Mouse (Mus musculus): ENCODE measurements at regions not wholly inside any gene's neighbourhood (a gene's known extent, or its start where the extent isn't known, plus 50 kb on each side); places are given as distances from the start of the nearest gene placed in this dataset.

DNA sequence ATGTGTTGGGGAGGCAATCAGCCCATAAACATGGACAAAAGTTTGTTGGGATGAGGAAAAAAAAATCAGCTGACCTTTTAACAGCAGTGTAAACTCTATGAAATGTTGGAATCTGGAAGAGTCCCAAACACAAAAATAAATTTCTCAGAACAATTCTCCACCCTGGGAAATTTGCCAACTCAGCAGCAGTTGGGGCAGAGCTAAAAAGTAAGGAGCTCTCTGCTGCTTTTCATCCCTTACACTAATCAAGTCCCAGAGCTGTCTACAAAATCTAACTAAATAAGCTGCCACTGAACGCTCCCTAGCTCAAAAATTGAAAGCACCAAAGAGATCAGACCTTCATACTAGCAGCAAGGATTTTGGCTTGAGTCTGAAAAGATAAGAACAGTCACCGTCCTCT is 176.6 kb upstream of the Egflam start:
- DNase-seq: no peak

- DNase-seq: no peak
Measured at GRCm38 (mm10) chr15:7578439-7578838, 180.2 kb upstream of the Egflam start.

DNA sequence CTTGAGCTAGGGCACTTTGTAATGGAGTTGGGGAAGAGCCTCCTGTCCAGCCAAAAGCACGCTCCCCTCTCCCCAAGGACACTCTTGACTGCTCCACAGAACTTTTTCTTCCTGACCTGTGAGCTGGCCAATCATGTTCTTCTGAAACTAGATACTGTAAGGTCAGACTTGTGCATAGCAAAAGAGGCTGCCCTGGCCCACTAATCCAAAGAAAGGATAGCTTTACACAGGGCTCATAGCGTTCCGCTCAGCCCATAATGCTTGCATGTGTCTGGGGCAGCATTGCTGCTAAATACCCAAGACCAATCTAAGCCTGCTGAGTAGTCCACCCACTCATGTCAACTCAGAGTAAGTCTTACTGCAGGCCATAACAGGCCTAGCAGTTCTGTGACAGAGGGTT is 189.0 kb upstream of the Egflam start:
- DNase-seq: no peak

DNA sequence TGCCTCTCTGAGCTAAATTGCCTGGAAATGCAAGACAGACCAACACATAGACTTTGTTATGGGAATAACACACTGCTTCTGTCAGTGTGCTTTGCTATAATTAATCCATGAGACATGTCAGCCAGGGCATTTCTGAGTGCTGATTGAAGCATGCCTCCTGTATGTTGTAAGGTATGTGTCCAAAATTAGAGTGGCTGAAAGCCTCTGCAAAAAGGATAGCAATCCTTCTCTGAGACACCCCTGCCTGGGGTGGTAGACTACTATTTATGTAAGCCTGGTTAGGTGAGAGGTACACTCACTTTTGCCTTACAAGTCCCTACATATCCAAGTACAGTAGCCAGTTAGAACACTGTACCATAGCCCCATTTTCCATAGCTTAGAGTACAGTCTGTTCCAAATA is 193.3 kb upstream of the Egflam start:
- no peak for DNase-seq

GRCm38 (mm10) chr15:7597335-7597734 is 199.1 kb upstream of the Egflam start:
- DNase-seq: no peak

DNA sequence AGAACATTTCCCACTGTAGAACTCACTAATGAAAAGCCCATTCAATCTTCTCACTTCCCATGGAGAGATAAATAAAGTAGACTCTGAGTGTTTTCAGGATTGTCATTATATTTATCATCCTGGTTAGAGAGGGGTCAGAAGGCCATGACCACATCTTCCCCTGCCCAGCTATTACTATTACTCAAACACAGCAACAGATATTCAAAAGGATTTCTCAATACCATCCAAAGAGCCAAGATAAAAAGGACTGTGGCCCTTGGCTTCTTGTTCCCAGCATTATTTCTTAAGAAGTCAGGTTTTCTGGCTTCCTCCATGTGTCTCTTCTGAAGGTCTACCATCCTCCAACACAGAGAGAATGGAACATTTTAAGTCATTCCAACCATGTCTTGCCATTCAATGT is 199.6 kb upstream of the Egflam start:
- no peak for DNase-seq

GRCm38 (mm10) chr15:7601540-7601939 is 203.3 kb upstream of the Egflam start:
- no peak for DNase-seq

DNA sequence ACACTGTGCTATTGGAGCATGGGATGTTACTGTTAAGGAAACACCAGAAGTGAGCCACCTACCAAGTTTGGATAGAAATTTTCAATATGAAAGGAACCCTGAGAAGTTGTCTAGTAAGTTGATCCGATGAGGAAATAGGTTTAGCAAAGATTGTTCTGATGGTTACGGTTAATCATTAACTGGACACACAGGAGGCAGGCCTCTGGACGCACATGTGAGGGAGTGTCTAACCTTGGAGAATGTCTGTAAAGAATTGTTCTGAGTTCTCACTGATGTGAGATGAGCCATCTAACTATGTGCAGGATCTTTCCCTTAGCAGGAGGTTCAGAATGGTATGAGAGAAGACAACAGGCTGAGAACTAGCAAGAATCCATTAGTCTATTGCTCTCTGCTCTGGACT is 205.8 kb upstream of the Gdnf start:
- no peak for DNase-seq

- DNase-seq: no peak
Measured at GRCm38 (mm10) chr15:7617954-7618353, 192.7 kb upstream of the Gdnf start.

DNA sequence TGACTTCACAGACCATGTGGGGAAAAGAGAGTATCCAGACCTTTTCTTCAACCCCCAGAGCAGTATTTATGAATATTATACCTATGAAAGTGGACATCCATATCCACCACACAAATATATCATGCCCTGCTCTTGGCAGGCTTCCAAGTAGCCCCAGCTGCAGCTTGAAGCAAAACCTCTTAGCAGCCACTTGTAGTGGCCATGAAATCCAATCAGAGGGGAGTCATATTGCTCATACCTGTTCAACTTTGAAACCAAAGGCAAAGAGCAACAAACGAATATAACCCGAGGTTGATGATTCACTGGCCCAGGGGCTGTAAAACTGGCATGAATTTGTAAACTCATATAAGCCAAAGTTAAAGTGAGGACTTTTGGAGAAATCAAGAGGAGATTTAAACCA is 187.6 kb upstream of the Gdnf start:
- DNase-seq: no peak

DNA sequence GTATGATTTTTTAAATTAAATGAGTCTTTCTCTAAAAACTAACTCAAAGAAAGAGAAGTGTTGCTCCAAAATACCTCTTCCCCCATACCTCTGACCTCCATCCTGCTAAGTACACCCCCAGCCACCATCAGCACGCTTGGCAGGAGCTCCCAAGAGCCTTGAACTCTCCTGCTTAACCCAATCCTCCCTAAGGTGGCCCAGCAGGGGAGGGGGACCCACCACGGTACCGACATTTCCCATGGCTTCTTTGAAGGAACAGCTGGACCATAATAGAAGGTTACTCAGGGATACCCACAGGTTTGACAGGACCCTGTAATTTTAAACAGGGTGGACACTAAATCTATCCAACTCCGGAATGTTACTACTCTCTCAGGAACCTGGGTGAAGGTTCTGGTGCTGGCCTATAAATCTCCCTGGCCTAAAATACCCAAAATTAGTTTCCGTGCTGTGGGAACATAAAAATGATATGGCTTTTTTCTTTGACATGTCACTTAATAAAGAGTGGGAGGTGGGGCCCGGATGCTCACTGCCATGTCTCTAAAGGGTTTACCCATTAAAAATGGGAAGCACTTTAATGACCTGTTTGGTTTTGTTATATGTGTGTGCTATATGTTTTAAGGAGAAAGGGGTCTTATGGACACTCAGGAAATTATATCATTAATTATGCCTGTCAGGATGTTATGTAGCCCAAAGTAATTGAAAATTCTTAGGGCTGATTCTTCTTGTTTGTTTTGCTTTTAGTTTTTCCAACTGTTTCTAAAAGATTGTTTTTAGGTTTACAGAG is 185.8 kb upstream of the Gdnf start:
- DNase-seq: no peak

DNA sequence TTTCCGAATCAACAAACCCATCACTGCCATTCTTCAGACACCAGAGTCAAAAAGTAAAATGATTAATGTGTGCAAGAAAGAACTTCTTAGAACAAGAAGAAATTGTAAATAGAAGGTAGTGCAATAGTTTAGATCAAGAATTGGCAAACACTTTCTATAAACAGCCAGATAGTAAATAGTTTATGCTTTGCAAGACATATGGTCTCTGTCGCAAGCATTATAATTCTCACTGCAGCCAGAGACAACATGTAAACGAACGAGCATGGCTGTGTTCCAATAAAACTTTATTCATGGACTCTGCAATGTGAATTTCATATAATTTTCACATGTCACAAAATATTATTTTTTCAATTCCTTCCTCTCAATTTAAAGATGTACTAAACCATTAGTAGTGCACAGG is 180.8 kb upstream of the Gdnf start:
- no peak for DNase-seq

- no peak for DNase-seq
Measured at GRCm38 (mm10) chr15:7635234-7635633, 175.4 kb upstream of the Gdnf start.

GRCm38 (mm10) chr15:7639444-7639843 is 171.2 kb upstream of the Gdnf start:
- no peak for DNase-seq

GRCm38 (mm10) chr15:7642075-7642474 is 168.6 kb upstream of the Gdnf start:
- DNase-seq: no peak

- no peak for DNase-seq
Measured at GRCm38 (mm10) chr15:7650705-7651104, 159.9 kb upstream of the Gdnf start.

DNA sequence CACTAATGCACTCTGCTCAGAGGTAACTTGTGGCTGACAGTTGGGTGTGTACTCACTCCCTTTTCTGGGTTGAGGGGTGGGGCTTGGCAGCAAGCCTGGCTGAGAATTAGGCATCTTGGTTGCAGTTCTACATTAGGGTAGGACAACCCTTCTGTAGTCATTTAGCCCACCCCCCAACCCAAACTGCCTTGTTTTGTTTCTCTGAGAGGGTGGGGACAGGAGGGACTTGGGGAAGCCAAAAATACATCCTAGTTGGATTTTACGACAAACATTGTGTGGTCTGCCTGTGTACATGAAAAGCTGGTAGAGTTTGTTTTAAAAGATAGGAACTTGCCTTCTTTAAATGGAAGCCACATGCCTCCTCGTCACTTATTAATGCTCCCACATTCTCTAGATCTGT is 146.8 kb upstream of the Gdnf start:
- no peak for DNase-seq

DNA sequence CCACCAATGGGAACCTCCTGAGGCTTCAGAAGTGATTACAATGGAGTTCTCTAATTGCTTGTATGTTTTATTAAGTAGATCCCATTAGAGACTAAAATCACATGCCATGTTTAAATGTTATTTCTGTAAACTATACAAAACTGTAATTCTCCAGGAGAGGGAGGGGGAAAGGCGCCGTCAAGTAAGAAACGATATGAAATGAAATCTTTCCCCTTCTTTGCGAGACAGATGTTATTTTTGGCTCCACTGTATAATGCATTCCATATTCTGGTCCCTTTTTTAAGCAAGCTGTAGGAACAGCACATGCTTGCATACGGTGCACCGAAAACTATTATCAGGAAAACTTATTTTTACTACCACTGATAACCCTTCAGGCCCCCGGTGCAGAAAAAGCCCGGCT is 141.0 kb upstream of the Gdnf start:
- no peak for DNase-seq

- no peak for DNase-seq
Measured at GRCm38 (mm10) chr15:7676970-7677369, 133.7 kb upstream of the Gdnf start.

GRCm38 (mm10) chr15:7678711-7679110 is 131.9 kb upstream of the Gdnf start:
- no peak for DNase-seq

- DNase-seq: no peak
Measured at GRCm38 (mm10) chr15:7681011-7681410, 129.6 kb upstream of the Gdnf start.

DNA sequence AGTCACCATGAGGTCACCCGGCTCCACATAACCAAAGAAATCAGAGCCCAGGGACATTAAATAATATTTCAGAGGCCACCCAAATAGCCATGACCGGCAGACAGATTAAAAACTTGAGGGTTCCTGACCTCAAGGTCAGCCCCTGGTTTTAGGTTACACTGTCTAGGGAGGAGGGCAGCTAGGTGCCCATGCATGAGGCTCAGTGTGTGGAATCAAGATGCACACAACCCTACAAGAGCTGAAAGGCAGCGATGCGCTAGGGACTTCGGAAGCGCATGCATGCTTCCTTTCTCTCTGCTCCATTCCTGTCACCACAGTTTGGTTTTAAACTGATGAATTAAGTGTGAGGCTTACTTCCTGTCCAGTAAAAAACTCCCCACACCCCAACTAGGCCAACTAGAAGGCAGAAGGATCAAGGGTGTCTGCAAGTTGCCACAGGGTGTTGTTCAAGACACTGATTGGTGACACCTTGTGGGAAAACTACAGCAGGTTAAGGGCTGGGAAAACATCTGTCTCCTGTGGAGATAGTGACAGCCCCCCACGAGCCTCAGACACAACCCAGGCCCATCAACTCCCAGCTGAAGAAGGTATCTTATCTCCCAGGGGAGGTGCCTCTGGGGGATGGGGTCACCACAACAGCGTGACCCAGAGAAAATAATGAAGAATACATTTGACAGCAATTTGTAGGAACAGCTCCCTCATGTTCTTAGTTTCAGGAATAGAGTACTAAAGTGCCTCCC is 127.2 kb upstream of the Gdnf start:
- DNase-seq: no peak

DNA sequence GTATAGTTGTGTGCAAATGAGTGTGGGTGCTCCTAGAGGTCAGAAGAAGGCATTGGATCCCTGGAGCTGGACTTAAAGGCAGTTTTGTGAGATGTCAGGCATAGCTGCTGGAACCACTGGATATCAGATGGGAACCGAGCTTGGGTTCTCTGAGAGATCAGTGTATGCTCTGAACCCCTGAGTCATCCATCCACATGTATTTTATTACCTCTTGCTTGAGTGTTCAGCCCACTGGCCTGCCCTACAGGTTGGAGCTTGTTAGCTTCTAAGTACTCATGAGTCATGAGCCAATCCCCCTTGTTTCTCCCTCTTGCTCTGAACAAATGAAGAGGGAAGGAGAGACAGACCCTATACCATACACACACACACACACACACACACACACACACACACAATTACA is 119.4 kb upstream of the Gdnf start:
- DNase-seq: no peak

- no peak for DNase-seq
Measured at GRCm38 (mm10) chr15:7692096-7692495, 118.5 kb upstream of the Gdnf start.

GRCm38 (mm10) chr15:7694037-7694436 is 116.6 kb upstream of the Gdnf start:
- no peak for DNase-seq

Measured in right cerebral cortex, postnatal 14 days (tissue).